ENCODE assay signal across 8 mouse cellular contexts in genomic region chr9:41153050-41153449, GRCm38 (mm10). TPM values are rescaled to one million over a fixed set of nuclear protein-coding genes. Genes with fewer than 3 reads are reported as not detected.
DNase-seq lines count a peak whose midpoint lies in the region.

No protein-coding gene starts in this region.

- intact Hi-C loops in left cerebral cortex, postnatal 25 days (cut with DNase I) = no loop called here

- DNase-seq in cerebellum, adult 9-11 months = peak; percentile 49
- no peak for DNase-seq in cerebellum, postnatal 36 days
- DNase-seq in lung, postnatal 36 days = peak; percentile 53
- DNase-seq in lung, postnatal 10 days = no peak
- DNase-seq in kidney, postnatal 25 days = peak; percentile 26 to 63
- peak; percentile 42 to 45 for DNase-seq in spleen, postnatal 36 days (ENCODE audit: low spot score in 2 of 2)
- no peak for DNase-seq in adrenal gland, adult 2 months
- DNase-seq in left cerebral cortex, postnatal 25 days (ENCODE audit: low spot score in 2 of 2) = no peak

RNA-seq across cellular contexts. Expression of gene Ubash3b, which starts 8.4 kb away (rescaled TPM):
- total RNA-seq in adrenal gland, adult 2 months (2021) = 1 to 10 TPM; 1.9 to 2.5 TPM
- polyA plus RNA-seq in adrenal gland, adult 2 months (2012; rRNA removed) = 1.1 and 2.1 TPM in 2 replicates
- total RNA-seq in left cerebral cortex, postnatal 25 days (2021) = 10 to 100 TPM; 23.9 to 26.1 TPM

Comparison
In these comparisons a context has a peak if more than half of its experiments do, and no peak if none do; other contexts are left out.
1. DNase-seq: peak in cerebellum, adult 9-11 months (single experiment), lung, postnatal 36 days (single experiment), kidney, postnatal 25 days (2 of 2) and spleen, postnatal 36 days (2 of 2); none in cerebellum, postnatal 36 days (0 of 2), lung, postnatal 10 days (single experiment), adrenal gland, adult 2 months (single experiment) and left cerebral cortex, postnatal 25 days (0 of 2).
2. RNA of gene Ubash3b, which starts 8.4 kb away (total RNA-seq): 23.9 to 26.1 TPM in left cerebral cortex, postnatal 25 days; 1.9 to 2.5 TPM in adrenal gland, adult 2 months; every median in the first group is over 4 times any median in the second.